Mouse (Mus musculus) retina, adult 2 months (tissue): ENCODE results near the gene Dscam.

ENCODE experiments used
- DNase-seq: peaks from one replicate; pipeline ENCODE4 v3.0.0-alpha.2; 2012; ENCODE audit warnings: low read depth, low spot score

Dscam gene

GRCm38 (mm10) chr16:96723066-96723669, 447.4 kb downstream of the Dscam start:
- no peak for DNase-seq

- DNase-seq = no peak
Observed at GRCm38 (mm10) chr16:96722135-96722534, 448.4 kb downstream of the Dscam start.

DNA sequence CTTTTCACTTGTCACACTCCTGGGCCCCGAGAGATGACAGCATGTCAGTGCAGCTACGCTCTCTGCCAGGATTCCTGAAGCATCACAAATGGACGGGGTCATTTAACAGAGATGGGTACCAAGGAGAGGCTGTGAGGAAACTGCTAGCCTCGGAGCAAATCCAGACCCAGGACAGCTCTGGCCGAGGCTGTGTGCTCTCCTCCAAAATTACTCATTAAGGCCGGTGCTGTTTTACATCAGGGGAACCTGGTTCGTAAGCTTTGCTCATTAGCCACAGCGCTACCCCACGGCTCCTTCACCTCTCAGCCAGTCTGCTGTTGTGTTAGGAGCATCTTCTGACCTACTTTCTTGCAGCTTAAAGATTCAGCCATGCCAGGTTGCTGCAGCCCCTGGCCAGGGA, 449.3 kb downstream of the Dscam start:
- no peak for DNase-seq

- no peak for DNase-seq
Observed at GRCm38 (mm10) chr16:96720666-96721065, 449.9 kb downstream of the Dscam start.

- no peak for DNase-seq
Observed at GRCm38 (mm10) chr16:96718221-96718620, 452.3 kb downstream of the Dscam start.

DNA sequence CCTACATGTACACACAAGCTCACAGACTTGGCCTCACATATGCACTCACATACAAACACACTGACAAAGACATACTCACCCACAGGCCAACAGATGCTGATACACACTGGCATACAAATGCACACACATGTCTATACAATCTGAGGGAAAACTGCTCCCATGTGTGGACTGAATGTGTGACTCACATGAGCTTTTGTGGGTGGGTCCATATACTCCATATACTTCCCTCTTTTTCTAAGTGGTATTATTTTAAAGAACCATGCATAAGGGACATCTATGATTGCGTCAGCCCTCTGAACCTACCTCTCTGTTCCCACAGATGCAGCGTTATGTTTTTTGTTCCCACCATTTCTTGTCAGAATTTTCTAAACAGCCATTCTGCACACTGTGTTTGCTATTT, 453.9 kb downstream of the Dscam start:
- no peak for DNase-seq

GRCm38 (mm10) chr16:96711935-96712334, 458.6 kb downstream of the Dscam start:
- no peak for DNase-seq

GRCm38 (mm10) chr16:96700551-96700950, 470.0 kb downstream of the Dscam start:
- no peak for DNase-seq

DNA sequence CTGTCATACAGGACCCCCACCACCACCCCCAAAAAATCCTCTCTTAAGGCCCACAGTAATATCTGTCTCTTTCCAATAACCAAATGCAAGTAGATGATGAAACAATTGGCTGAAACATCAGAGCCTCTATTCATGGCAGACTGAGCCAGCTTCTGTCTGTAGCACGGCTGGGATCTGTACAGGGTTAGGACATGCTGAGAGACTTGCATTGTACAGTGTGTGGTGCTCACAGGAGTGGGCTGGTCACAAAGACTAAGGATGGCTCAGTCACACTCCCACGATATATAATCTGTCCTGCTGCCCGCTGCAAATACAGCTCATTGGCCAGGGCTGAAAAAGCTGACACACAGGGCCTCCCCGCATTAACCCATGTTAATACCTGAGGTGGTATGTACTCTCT, 474.7 kb downstream of the Dscam start:
- no peak for DNase-seq

DNA sequence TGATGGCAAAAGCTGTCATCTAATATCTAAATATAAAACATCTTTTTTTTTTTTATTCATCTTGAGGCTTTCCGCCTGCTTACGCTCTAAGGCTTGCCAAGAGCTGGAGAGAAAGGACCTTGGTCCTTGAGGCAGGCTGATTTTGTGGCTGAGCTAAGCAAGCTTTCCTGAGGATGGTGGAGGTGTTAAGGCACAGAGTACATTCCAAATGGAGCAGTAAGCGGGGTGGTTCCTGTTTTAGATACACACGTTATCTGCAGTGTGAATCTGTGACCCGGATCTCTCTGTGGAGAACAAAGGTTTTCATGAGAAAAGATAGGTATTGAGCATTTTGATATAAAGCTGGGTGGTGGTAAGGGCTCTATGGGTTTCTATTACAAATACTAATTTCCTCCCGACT, 479.0 kb downstream of the Dscam start:
- no peak for DNase-seq

- no peak for DNase-seq
Observed at GRCm38 (mm10) chr16:96690052-96690451, 480.5 kb downstream of the Dscam start.

GRCm38 (mm10) chr16:96689419-96689818, 481.1 kb downstream of the Dscam start:
- no peak for DNase-seq

GRCm38 (mm10) chr16:96685065-96685464, 485.5 kb downstream of the Dscam start:
- no peak for DNase-seq

DNA sequence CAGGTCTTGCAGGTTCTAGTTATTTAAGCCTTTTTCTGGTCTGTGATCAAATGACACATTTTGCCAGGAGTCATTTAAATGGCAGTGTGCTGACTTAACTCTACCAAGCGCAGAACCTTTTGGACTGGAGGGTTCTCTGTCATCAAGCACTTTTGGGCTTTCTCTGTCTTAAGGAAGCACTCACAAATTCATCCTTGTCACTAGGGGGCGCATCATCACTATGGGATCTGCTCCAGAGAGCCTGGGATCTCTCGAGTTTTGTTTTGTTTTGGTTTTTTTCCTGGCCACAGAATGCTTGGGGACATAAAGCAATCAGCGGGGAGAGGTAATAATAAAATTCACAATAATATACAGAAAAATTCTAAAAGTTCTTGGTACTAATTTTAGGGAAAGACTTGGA, 486.0 kb downstream of the Dscam start:
- DNase-seq = peak; percentile 38

GRCm38 (mm10) chr16:96682289-96682972, 488.1 kb downstream of the Dscam start:
- no peak for DNase-seq

GRCm38 (mm10) chr16:96679981-96680380, 490.6 kb downstream of the Dscam start:
- no peak for DNase-seq

- DNase-seq = no peak
Observed at GRCm38 (mm10) chr16:96677471-96677870, 493.1 kb downstream of the Dscam start.

- DNase-seq = no peak
Observed at GRCm38 (mm10) chr16:96676663-96677062, 493.9 kb downstream of the Dscam start.

- no peak for DNase-seq
Observed at GRCm38 (mm10) chr16:96673191-96673847, 497.2 kb downstream of the Dscam start.

DNA sequence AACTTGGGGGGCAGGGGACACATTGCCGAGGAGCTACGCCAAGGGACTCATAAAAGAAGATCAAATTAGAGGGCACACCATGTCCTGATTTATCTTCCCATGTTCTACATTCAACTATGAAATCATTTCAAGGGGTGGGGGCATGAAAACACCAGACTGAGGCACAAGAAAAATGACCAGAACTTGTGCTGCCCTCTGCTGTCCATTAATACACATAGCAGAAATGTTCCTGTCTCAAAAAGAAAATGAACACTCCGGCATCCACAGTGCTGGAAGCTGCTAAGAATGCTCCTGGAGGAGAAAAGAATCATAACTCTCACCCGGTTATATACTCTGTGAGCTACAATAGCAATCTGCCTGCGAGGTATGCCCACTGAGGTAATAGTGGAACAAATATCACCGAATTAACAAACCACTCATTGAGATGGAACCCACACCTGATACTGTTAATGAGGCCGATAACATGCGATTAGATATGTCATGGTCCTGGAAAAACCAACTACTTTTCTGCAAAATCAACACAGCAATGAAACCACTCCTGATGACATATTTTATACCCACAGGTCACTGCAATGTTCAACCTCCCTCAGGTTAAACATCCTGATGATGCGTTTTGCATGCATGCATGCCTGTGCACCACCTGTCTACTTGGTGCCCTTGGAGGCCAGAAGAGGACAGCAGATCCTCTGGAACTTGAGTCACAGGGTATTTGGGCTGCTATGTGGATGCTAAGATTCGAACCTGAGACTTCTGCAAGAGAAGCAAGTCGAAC, 498.8 kb downstream of the Dscam start:
- DNase-seq = peak; percentile 25

DNA sequence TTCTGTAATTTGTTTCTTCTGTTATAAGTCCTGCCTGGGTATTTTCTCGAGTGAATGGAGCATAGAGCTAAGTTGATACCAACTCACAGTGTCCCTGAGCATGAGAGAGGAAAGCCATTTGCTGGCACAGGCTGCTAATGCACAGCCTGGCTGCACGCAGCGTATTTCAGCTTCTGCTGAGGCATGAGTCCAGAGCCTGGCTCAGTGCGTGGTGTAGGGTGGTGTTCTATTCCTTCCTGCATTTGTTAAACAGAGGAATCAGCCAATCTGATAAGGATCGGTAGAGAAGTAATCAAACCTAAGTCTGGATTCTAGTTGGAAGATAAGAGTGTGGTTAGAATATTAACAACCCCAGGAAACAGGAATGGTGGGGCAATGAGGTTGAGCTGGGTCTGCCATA, 500.8 kb downstream of the Dscam start:
- no peak for DNase-seq

DNA sequence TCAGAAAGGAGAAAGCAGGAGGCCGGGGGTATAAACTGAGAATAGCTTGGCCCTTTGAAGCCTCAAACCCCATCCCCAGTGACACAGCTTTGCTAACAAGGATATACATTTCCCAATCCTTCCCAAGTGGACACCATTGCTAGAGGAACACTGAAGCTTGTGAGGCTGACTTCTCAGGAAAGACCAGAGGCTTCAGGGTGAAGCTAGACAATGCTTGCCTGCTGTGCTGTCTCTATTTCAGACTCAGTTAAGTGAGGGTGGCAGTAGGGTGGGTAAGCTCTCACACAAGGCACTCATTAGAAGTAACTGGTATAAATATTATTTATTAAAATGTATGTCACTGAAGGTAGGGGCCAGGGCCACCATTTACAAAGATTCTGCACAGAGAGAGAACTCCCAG, 502.1 kb downstream of the Dscam start:
- DNase-seq = no peak
